Mouse (Mus musculus) midbrain, embryonic 12.5 days (tissue): ENCODE measurements around the gene Gpsm1. TPM values are rescaled to one million over a fixed set of nuclear protein-coding genes. Genes with fewer than 3 reads are reported as not detected.

Source experiments
- ATAC-seq: fragments of 200-750 bp; cut with Nextera tagmentation; 2 replicates; pipeline ENCODE4 v1.8.0; 2017; ENCODE audit warnings: low read depth, moderate TSS enrichment, moderate library complexity; ENCODE audit not compliant: low FRiP score
- H3K27ac ChIP-seq: fragments of 300-500 bp; sonication (generic); replicated peaks from 2 replicates; pipeline ENCODE4 v1.5.1; 2016; ENCODE audit warnings: mild to moderate bottlenecking
- H3K27me3 ChIP-seq: fragments of 300-500 bp; sonication (generic); 2 replicates; pipeline ENCODE4 v1.6.1; 2016; ENCODE audit warnings: mild to moderate bottlenecking
- H3K36me3 ChIP-seq: fragments of 300-500 bp; sonication (generic); 2 replicates; pipeline ENCODE4 v1.6.1; 2016
- H3K4me1 ChIP-seq: fragments of 300-500 bp; sonication (generic); 2 replicates; pipeline ENCODE4 v1.6.1; 2016
- H3K4me2 ChIP-seq: fragments of 300-500 bp; sonication (generic); replicated peaks from 2 replicates; pipeline ENCODE4 v1.6.1; 2016; ENCODE audit warnings: mild to moderate bottlenecking, moderate library complexity
- H3K4me3 ChIP-seq: fragments of 300-500 bp; sonication (generic); 2 replicates; pipeline ENCODE4 v1.5.1; 2016; ENCODE audit warnings: mild to moderate bottlenecking
- H3K9ac ChIP-seq: fragments of 300-500 bp; sonication (generic); replicated peaks from 2 replicates; pipeline ENCODE4 v1.6.1; 2016; ENCODE audit warnings: mild to moderate bottlenecking, moderate library complexity
- H3K9me3 ChIP-seq: fragments of 300-500 bp; sonication (generic); 2 replicates; pipeline ENCODE4 v1.6.1; 2016; ENCODE audit warnings: mild to moderate bottlenecking
- WGBS: fragments of 180-500 bp; shearing (Covaris S2); methylation state at CpG from one replicate; pipeline ENCODE4 v1.1.7; 2016; 5-methylcytosine and 5-hydroxymethylcytosine counted together
- polyA plus RNA-seq: library from polyadenylated mRNA; unstranded; fragments of >200 nt; fragmentation: Nextera tagmentation; extraction: Ambion mirVana; gene quantifications from 2 replicates; pipeline ENCODE4 v1.2.1, GENCODE M21; 2016

Gpsm1 gene
- polyA plus RNA-seq = 128 and 129 TPM in 2 replicates

- under 1% methylated on average over 53 of the region's 66 CpGs for WGBS
- Histone ChIP-seq H3K4me1 (peaks cover 50% of the 10 kb centered on the region), H3K36me3 (0 out of 2 replicates have a peak, but pooled peaks cover 9% of the 10 kb centered on the region), H3K4me2 (peak within 1 kb of the TSS; percentile 84), H3K4me3 (peak within 1 kb of the TSS; percentile 90), H3K9ac (peak within 1 kb of the TSS; percentile 97), H3K27ac (peak within 1 kb of the TSS; percentile 96), H3K9me3 (no peaks in the 10 kb centered on the region), H3K27me3 (no peaks in the 10 kb centered on the region)
- ATAC-seq = peak; percentile 90
Measured at GRCm38 (mm10) chr2:26315072-26315924, at the start of gene Gpsm1. Gene Gpsm1 (plus strand): TSS chr2:26315515.

- Histone ChIP-seq H3K9ac (no peak overlapping the region), H3K4me1 (no peaks in the 10 kb centered on the region), H3K27ac (no peak overlapping the region), H3K4me3 (no peak overlapping the region), H3K27me3 (no peaks in the 10 kb centered on the region), H3K36me3 (no peaks in the 10 kb centered on the region), H3K9me3 (no peaks in the 10 kb centered on the region), H3K4me2 (no peak overlapping the region)
- ATAC-seq = no peak
- 85% methylated on average over 10 of the region's 10 CpGs for WGBS
Measured at GRCm38 (mm10) chr2:26266066-26266742, 49.1 kb upstream of the Gpsm1 start.

GRCm38 (mm10) chr2:26268216-26268615 lies 47.1 kb upstream of the Gpsm1 start:
- Histone ChIP-seq H3K4me1 (no peaks in the 10 kb centered on the region), H3K27ac (no peak overlapping the region), H3K9me3 (no peaks in the 10 kb centered on the region), H3K4me2 (no peak overlapping the region), H3K4me3 (no peak overlapping the region), H3K36me3 (no peaks in the 10 kb centered on the region), H3K9ac (no peak overlapping the region), H3K27me3 (no peaks in the 10 kb centered on the region)
- no peak for ATAC-seq
- WGBS = 70% methylated on average over 3 of the region's 3 CpGs

GRCm38 (mm10) chr2:26273611-26274010 lies 41.7 kb upstream of the Gpsm1 start:
- H3K27me3 ChIP-seq = no peaks in the 10 kb centered on the region
- no peak overlapping the region for H3K27ac ChIP-seq
- H3K9ac ChIP-seq = no peak overlapping the region
- H3K9me3 ChIP-seq = no peaks in the 10 kb centered on the region
- H3K4me1 ChIP-seq = no peaks in the 10 kb centered on the region
- 19% methylated on average over 7 of the region's 7 CpGs for WGBS
- H3K36me3 ChIP-seq = no peaks in the 10 kb centered on the region
- no peak overlapping the region for H3K4me2 ChIP-seq
- no peak overlapping the region for H3K4me3 ChIP-seq
- no peak for ATAC-seq

GRCm38 (mm10) chr2:26279712-26280111 lies 35.6 kb upstream of the Gpsm1 start:
- Histone ChIP-seq H3K9ac (no peak overlapping the region), H3K4me1 (no peaks in the 10 kb centered on the region), H3K36me3 (no peaks in the 10 kb centered on the region), H3K4me2 (no peak overlapping the region), H3K4me3 (no peak overlapping the region), H3K27ac (no peak overlapping the region), H3K9me3 (no peaks in the 10 kb centered on the region), H3K27me3 (no peaks in the 10 kb centered on the region)
- no peak for ATAC-seq
- WGBS = 85% methylated on average over 3 of the region's 3 CpGs

- no peaks in the 10 kb centered on the region for H3K27me3 ChIP-seq
- H3K36me3 ChIP-seq = no peaks in the 10 kb centered on the region
- no peak overlapping the region for H3K27ac ChIP-seq
- H3K4me1 ChIP-seq = no peaks in the 10 kb centered on the region
- WGBS = 83% methylated on average over 11 of the region's 11 CpGs
- H3K9ac ChIP-seq = no peak overlapping the region
- H3K4me3 ChIP-seq = no peak overlapping the region
- no peaks in the 10 kb centered on the region for H3K9me3 ChIP-seq
- ATAC-seq = no peak
- no peak overlapping the region for H3K4me2 ChIP-seq
Measured at GRCm38 (mm10) chr2:26280594-26280993, 34.7 kb upstream of the Gpsm1 start.

- Histone ChIP-seq H3K9me3 (no peaks in the 10 kb centered on the region), H3K4me2 (no peak overlapping the region), H3K27me3 (no peaks in the 10 kb centered on the region), H3K4me3 (no peak overlapping the region), H3K9ac (no peak overlapping the region), H3K4me1 (no peaks in the 10 kb centered on the region), H3K36me3 (no peaks in the 10 kb centered on the region), H3K27ac (no peak overlapping the region)
- 81% methylated on average over 7 of the region's 7 CpGs for WGBS
- no peak for ATAC-seq
Measured at GRCm38 (mm10) chr2:26285804-26286203, 29.5 kb upstream of the Gpsm1 start.

GRCm38 (mm10) chr2:26286391-26286790 lies 28.9 kb upstream of the Gpsm1 start:
- no peaks in the 10 kb centered on the region for H3K36me3 ChIP-seq
- 84% methylated on average over 7 of the region's 7 CpGs for WGBS
- no peak overlapping the region for H3K4me3 ChIP-seq
- H3K9me3 ChIP-seq = no peaks in the 10 kb centered on the region
- no peaks in the 10 kb centered on the region for H3K27me3 ChIP-seq
- no peak overlapping the region for H3K27ac ChIP-seq
- no peaks in the 10 kb centered on the region for H3K4me1 ChIP-seq
- no peak overlapping the region for H3K4me2 ChIP-seq
- no peak for ATAC-seq
- no peak overlapping the region for H3K9ac ChIP-seq

- no peaks in the 10 kb centered on the region for H3K9me3 ChIP-seq
- H3K4me2 ChIP-seq = no peak overlapping the region
- H3K36me3 ChIP-seq = no peaks in the 10 kb centered on the region
- H3K27me3 ChIP-seq = no peaks in the 10 kb centered on the region
- H3K4me3 ChIP-seq = no peak overlapping the region
- H3K4me1 ChIP-seq = no peaks in the 10 kb centered on the region
- no peak overlapping the region for H3K27ac ChIP-seq
- no peak for ATAC-seq
- H3K9ac ChIP-seq = no peak overlapping the region
- 85% methylated on average over 5 of the region's 5 CpGs for WGBS
Measured at GRCm38 (mm10) chr2:26290133-26290532, 25.2 kb upstream of the Gpsm1 start.

GRCm38 (mm10) chr2:26294457-26294856 lies 20.9 kb upstream of the Gpsm1 start, which contains the start of gene Ccdc187:
Gene Ccdc187 (minus strand): TSS chr2:26294557.
- no peaks in the 10 kb centered on the region for H3K36me3 ChIP-seq
- no peak within 1 kb of the TSS for H3K27ac ChIP-seq
- no peak within 1 kb of the TSS for H3K4me2 ChIP-seq
- H3K9ac ChIP-seq = no peak within 1 kb of the TSS
- H3K27me3 ChIP-seq = peaks cover 7% of the 10 kb centered on the region; the same call in 1 of the 2 replicates
- no peak for ATAC-seq
- WGBS = 61% methylated on average over 2 of the region's 2 CpGs
- H3K4me1 ChIP-seq = peaks cover 29% of the 10 kb centered on the region
- H3K9me3 ChIP-seq = no peaks in the 10 kb centered on the region
- no peak within 1 kb of the TSS for H3K4me3 ChIP-seq

- no peak for ATAC-seq
- no peaks in the 10 kb centered on the region for H3K36me3 ChIP-seq
- WGBS = 41% methylated on average over 6 of the region's 6 CpGs
- H3K9ac ChIP-seq = peak overlapping the region; percentile 43; the same call in 1 of the 2 replicates
- H3K4me3 ChIP-seq = no peak overlapping the region
- H3K4me2 ChIP-seq = no peak overlapping the region
- H3K4me1 ChIP-seq = peaks cover 42% of the 10 kb centered on the region
- H3K27me3 ChIP-seq = peaks cover 20% of the 10 kb centered on the region; the same call in 1 of the 2 replicates
- no peaks in the 10 kb centered on the region for H3K9me3 ChIP-seq
- peak overlapping the region; percentile 86; the same call in 1 of the 2 replicates for H3K27ac ChIP-seq
Measured at GRCm38 (mm10) chr2:26296606-26297195, 18.6 kb upstream of the Gpsm1 start.
